Mouse (Mus musculus) brain, embryonic 14.5 days (tissue): ENCODE data around the gene Krt8.
A peak's percentile ranks its signal among the peaks of the same experiment; 100 is the strongest.

ENCODE experiments used
- CTCF ChIP-seq: fragments of 200-500 bp; IDR thresholded peaks from 2 replicates; pipeline ENCODE4 v1.5.1; 2012; ENCODE audit warnings: inconsistent platforms, mild to moderate bottlenecking, moderate library complexity, borderline replicate concordance; ENCODE audit not compliant: insufficient read depth, insufficient read length; ENCODE audit errors: extremely low read depth
- POLR2A ChIP-seq: fragments of 200-500 bp; IDR thresholded peaks from 2 replicates; pipeline ENCODE4 v1.6.1; 2012; ENCODE audit warnings: mild to moderate bottlenecking, inconsistent platforms, borderline replicate concordance; ENCODE audit not compliant: poor library complexity, insufficient read depth, insufficient read length, severe bottlenecking; ENCODE audit errors: extremely low read depth

DNA sequence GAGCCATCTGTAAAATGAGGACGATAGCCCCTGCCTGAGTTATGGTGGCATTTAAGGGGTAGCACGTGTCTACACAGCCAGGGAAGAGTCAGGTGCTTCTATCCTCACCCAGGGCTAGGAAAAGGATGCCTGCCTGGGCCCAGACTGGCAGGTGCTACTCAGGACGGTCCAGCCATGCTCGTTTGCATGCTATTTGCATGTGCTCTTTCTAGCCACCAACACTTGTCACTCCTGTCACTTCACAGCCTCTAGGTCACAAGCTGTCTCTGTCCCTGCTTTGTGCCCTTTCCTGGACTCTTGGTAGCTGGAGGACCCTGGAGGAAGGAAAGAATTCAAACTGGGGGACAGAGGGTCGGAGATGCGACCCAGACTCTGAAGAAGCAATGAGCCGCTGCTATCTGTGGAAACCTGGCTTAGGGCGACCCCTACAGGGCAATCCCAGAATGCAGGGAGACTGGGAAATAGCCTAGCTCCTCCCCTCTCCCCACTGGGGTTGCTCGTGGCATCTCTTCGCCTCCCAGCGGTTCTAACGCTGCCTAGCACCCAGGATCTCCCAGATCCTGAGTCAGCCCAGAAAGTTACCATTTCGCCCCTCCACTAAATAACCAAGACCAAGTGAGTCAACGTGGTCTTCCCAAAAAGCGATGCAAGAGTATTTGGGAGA lies 30.7 kb downstream of the Krt8 start:
- TF ChIP-seq POLR2A (no peak), CTCF (peak; percentile 99)
